Mouse (Mus musculus) erythroblast, embryonic 14.5 days (primary cell): ENCODE measurements around the gene Wdr31.
"Not testable (repeated sequence)": the region's sequence is repeated elsewhere in the genome, so short reads cannot be mapped to it uniquely, and the experiment has no call there.

Experiments used
- GATA1 ChIP-seq: IDR thresholded peaks from 2 replicates; pipeline ENCODE4 v1.6.1; 2012; ENCODE audit warnings: low read length, inconsistent platforms, mixed read lengths
- TAL1 ChIP-seq: IDR thresholded peaks from 3 replicates; pipeline ENCODE4 v1.6.1; 2012; ENCODE audit warnings: low read length, inconsistent platforms, mixed read lengths

DNA sequence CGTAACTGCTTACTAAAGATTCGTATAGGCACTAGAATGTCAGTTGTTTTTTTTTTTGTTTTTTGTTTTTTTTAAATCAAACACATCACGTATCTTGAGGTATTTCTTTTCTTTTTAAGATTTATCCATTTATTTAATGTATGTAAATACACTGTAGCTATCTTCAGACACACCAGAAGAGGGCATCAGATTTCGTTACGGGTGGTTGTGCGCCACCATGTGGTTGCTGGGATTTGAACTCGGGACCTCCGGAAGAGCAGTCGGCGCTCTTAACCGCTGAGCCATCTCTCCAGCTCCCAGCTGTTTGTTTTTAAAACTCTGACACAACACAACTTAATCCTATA is 8.9 kb upstream of the Wdr31 start:
- not testable (repeated sequence) for TF ChIP-seq TAL1, GATA1
